Mouse (Mus musculus): ENCODE data around the gene Pdcd6. TPM values are rescaled to one million over a fixed set of nuclear protein-coding genes. Genes with fewer than 3 reads are reported as not detected.

Pdcd6 gene
- total and polyA plus RNA-seq, 3 experiments, result 40.7 to 170 (median 49.6) TPM

DNA sequence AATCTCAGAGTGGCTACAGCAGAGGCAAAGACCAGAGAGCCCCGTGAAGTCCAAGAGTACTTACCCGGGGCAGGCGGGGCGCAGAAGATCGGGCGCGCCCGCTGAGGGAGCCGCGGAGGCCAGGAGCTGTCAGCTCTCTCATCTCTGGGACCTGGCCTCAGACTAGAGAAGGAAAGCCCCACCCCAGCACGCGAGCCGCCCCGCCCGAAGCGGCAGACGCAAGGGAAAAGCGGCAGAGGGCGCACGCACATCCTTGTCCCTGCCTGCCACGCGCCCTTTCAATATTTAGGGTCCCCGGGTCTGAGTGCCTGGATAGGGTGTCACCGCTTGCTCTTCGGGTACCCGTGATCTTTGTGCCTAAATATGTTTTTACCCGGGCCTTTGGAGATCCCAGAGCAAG is 25.2 kb downstream of the Pdcd6 start, which contains the start of gene Ahrr:
Ahrr (minus strand) TSS at position 165 of the 400 bp plus-strand sequence.
- Histone ChIP-seq H3K9me3 (replicated peaks) (no peaks in the 10 kb centered on the region), H3K4me1 (ENCODE audit: insufficient read depth, low read depth, low read length) (no peaks in the 10 kb centered on the region), H3K27me3 (ENCODE audit: insufficient read depth, low read length) (no peaks in the 10 kb centered on the region), H3K36me3 (replicated peaks) (no peaks in the 10 kb centered on the region), H3K4me3 (ENCODE audit: low read depth, low read length) (no peak within 1 kb of the TSS)
- ATAC-seq (ENCODE audit: extremely low read depth, insufficient number of reproducible peaks, low FRiP score, poor library complexity, severe bottlenecking) (no peak), DNase-seq (ENCODE audit: low spot score) (no peak)
- TF ChIP-seq GATA1 (IDR thresholded peaks at IDR 0.05; ENCODE audit: borderline replicate concordance, low read length) (no peak), POLR2AphosphoS5 (IDR thresholded peaks at IDR 0.05; ENCODE audit: insufficient replicate concordance, low read depth, low read length) (no peak), GATA2 (IDR thresholded peaks at IDR 0.05; ENCODE audit: borderline replicate concordance, low read depth, low read length) (no peak), CTCF (IDR thresholded peaks at IDR 0.05; ENCODE audit: low read depth, low read length) (no peak), TAL1 (conservative IDR thresholded peaks at IDR 0.05; ENCODE audit: low read depth, low read length) (no peak)

DNA sequence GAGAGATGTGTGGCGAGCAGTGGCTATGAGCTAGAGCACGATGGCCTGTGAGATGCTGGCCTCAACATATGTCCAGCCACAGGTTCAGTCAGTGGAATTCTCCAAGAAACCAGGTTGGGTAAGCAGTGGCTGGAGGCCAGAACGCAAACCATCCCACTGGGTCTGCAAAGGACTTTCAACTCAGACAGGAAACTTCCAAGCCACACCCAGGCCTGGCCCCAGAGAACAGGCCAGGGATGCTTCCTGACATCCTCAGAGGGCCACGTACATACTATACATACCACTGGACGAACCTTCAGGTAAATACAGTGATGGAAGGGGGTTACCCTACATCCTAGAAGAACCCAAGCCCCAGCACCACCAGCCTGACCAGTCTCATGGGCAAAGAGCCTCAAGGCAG is 27.7 kb downstream of the Pdcd6 start:
- ATAC-seq (ENCODE audit: extremely low read depth, insufficient number of reproducible peaks, low FRiP score, poor library complexity, severe bottlenecking) (no peak), DNase-seq (ENCODE audit: low spot score) (no peak)
- Histone ChIP-seq H3K36me3 (replicated peaks) (no peaks in the 10 kb centered on the region), H3K4me1 (ENCODE audit: insufficient read depth, low read depth, low read length) (no peaks in the 10 kb centered on the region), H3K4me3 (ENCODE audit: low read depth, low read length) (no peak overlapping the region), H3K27me3 (ENCODE audit: insufficient read depth, low read length) (no peaks in the 10 kb centered on the region), H3K9me3 (replicated peaks) (no peaks in the 10 kb centered on the region)
- no peak for TF ChIP-seq GATA1 (IDR thresholded peaks at IDR 0.05; ENCODE audit: borderline replicate concordance, low read length)
- no peak for TF ChIP-seq GATA2 (IDR thresholded peaks at IDR 0.05; ENCODE audit: borderline replicate concordance, low read depth, low read length)
- TF ChIP-seq TAL1 (conservative IDR thresholded peaks at IDR 0.05; ENCODE audit: low read depth, low read length), result no peak
- TF ChIP-seq CTCF (IDR thresholded peaks at IDR 0.05; ENCODE audit: low read depth, low read length), result no peak
- TF ChIP-seq POLR2AphosphoS5 (IDR thresholded peaks at IDR 0.05; ENCODE audit: insufficient replicate concordance, low read depth, low read length), result no peak

DNA sequence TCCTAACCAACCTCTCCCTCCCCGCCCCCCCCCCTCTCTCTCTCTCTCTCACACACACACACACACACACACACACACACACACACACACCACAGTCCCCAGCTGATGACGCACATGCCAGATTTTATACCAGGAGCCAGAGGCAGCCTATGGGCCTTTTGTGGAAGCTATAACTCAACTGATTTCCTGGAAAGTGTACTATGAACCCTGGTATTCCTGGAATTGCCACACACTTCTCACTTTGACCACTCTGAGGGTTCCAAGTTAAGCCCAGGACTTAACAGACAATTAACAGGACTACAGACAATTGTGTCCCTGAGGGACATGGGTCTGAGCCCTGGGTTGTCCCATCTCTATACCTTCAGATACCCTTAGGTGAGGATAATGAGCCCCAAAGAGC is 35.1 kb downstream of the Pdcd6 start:
- ATAC-seq (ENCODE audit: extremely low read depth, insufficient number of reproducible peaks, low FRiP score, poor library complexity, severe bottlenecking), result no peak
- H3K36me3 ChIP-seq (replicated peaks), result no peaks in the 10 kb centered on the region

DNA sequence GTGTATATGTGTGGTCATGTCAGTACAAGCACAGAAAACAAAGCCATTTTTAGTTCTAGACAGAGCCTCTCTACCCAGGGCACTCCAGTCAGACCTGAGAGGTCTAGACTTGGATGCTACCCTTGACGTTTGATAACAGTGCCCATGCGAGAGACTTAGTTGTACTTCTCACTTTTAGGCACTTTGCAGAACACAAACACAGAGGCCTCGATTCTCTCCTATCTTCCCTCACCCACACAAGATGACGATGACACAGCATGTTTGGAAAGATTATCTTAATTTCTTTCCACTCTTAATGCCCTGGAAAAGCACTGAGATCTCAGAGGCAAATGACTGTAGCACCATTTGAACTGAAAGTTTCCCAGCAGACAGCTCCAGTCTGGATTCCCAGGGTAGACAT is 41.7 kb downstream of the Pdcd6 start:
- Histone ChIP-seq H3K27me3 (ENCODE audit: insufficient read depth, low read length) (0 out of 2 replicates have a peak, but pooled peaks cover 2% of the 10 kb centered on the region), H3K36me3 (replicated peaks) (no peaks in the 10 kb centered on the region), H3K4me3 (ENCODE audit: low read depth, low read length) (no peak overlapping the region), H3K4me1 (ENCODE audit: insufficient read depth, low read depth, low read length) (peaks cover 3% of the 10 kb centered on the region; the same call in 1 of the 2 replicates), H3K9me3 (replicated peaks) (no peaks in the 10 kb centered on the region)
- ATAC-seq (ENCODE audit: extremely low read depth, insufficient number of reproducible peaks, low FRiP score, poor library complexity, severe bottlenecking), result no peak
- no peak for TF ChIP-seq GATA2 (IDR thresholded peaks at IDR 0.05; ENCODE audit: borderline replicate concordance, low read depth, low read length)
- TF ChIP-seq GATA1 (IDR thresholded peaks at IDR 0.05; ENCODE audit: borderline replicate concordance, low read length), result no peak
- TF ChIP-seq POLR2AphosphoS5 (IDR thresholded peaks at IDR 0.05; ENCODE audit: insufficient replicate concordance, low read depth, low read length), result no peak
- no peak for TF ChIP-seq TAL1 (conservative IDR thresholded peaks at IDR 0.05; ENCODE audit: low read depth, low read length)
- no peak for TF ChIP-seq CTCF (IDR thresholded peaks at IDR 0.05; ENCODE audit: low read depth, low read length)
- no peak for DNase-seq (ENCODE audit: low spot score)

More for the DNA sequence above, 35.1 kb downstream of the Pdcd6 start:
- Histone ChIP-seq H3K4me3 (ENCODE audit: low read depth, low read length) (no peak overlapping the region), H3K4me1 (ENCODE audit: insufficient read depth, low read depth, low read length) (no peaks in the 10 kb centered on the region), H3K9me3 (replicated peaks) (no peaks in the 10 kb centered on the region), H3K27me3 (ENCODE audit: insufficient read depth, low read length) (no peaks in the 10 kb centered on the region)
- no peak for DNase-seq (ENCODE audit: low spot score)
- TF ChIP-seq CTCF (IDR thresholded peaks at IDR 0.05; ENCODE audit: low read depth, low read length), result no peak
- TF ChIP-seq POLR2AphosphoS5 (IDR thresholded peaks at IDR 0.05; ENCODE audit: insufficient replicate concordance, low read depth, low read length), result no peak
- no peak for TF ChIP-seq TAL1 (conservative IDR thresholded peaks at IDR 0.05; ENCODE audit: low read depth, low read length)
- TF ChIP-seq GATA1 (IDR thresholded peaks at IDR 0.05; ENCODE audit: borderline replicate concordance, low read length), result no peak

DNA sequence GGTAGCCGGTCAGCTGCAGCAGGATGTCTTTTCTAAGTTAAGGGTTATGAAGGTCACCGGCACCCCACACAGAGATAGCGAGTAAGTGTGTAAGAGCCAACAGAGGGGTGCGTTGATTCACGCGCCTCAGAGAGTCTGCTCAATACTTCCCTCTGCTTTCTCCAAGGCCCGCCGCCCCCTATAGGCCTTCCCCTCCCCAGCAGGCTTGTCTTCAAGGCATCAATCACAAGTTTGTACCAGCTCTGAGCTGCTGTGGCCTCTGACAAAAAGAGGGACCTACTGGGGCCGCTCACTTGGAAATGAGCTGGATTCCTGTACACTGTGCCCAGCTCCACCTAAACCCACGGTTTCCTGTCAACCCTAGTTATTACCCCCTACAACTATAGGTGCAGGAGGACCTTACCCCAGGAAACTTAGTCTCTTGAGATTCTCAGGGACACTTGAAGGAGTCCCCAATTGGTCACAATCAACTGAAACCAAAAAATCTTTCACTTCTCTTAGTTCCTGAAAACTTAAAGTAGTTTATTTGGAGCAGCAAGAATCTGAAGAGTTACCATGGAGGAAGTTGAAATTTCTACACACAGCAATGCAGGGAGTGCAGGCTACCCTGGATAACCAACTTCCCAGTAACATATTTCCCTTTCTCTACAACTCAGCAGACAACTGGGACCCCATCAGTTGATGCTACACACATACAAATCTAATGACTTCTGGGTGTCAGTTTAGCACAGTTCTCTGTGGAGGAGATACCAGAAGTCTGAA is 57.0 kb downstream of the Pdcd6 start:
- ATAC-seq (ENCODE audit: extremely low read depth, insufficient number of reproducible peaks, low FRiP score, poor library complexity, severe bottlenecking), result no peak
- H3K4me1 ChIP-seq (ENCODE audit: insufficient read depth, low read depth, low read length), result no peaks in the 10 kb centered on the region
- no peaks in the 10 kb centered on the region for H3K9me3 ChIP-seq (replicated peaks)
- H3K36me3 ChIP-seq (replicated peaks), result no peaks in the 10 kb centered on the region
- DNase-seq (ENCODE audit: low spot score), result no peak
- TF ChIP-seq TAL1 (conservative IDR thresholded peaks at IDR 0.05; ENCODE audit: low read depth, low read length) (no peak), GATA1 (IDR thresholded peaks at IDR 0.05; ENCODE audit: borderline replicate concordance, low read length) (no peak), POLR2AphosphoS5 (IDR thresholded peaks at IDR 0.05; ENCODE audit: insufficient replicate concordance, low read depth, low read length) (no peak), CTCF (IDR thresholded peaks at IDR 0.05; ENCODE audit: low read depth, low read length) (no peak), GATA2 (IDR thresholded peaks at IDR 0.05; ENCODE audit: borderline replicate concordance, low read depth, low read length) (no peak)
- H3K4me3 ChIP-seq (ENCODE audit: low read depth, low read length), result no peak overlapping the region
- H3K27me3 ChIP-seq (ENCODE audit: insufficient read depth, low read length), result peaks cover 5% of the 10 kb centered on the region; the same call in 1 of the 2 replicates

DNA sequence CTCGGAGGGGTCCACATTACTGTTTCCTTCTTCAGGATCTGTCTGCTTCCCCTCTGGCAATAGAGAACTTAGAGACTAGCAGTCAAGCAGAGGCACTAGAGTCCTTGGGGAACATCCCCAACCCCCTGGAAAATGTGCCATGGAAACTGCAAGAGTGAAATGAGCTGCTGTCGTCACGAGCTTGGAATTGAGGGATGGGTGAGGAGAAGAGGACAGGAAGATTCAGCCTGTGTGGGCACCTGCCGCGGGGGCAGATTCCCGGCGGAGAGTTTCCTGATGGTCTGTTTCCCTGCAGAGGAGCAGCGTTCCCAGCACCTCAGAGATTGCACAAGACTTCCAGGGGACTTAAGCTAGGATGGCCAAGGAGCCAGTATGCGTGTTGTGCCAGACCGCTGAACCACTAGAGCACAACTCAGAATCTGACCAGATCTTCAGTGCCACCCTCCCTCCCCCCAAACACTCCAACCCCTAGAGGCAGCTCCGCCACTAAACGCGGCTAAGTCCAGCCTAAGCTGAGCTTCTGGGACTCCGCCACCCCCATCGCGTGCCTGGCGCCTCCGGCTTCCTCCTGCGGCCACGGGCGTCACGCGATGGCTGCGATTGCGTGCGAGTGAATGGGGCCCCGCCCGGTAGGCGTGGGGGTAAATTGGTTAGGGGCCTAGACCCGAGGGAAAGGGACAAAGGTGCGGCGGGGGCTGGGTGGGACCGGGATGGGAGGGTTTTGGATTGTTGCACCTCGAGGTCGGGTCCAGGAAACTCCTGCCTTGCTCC is 57.7 kb downstream of the Pdcd6 start:
- Histone ChIP-seq H3K4me1 (ENCODE audit: insufficient read depth, low read depth, low read length) (no peaks in the 10 kb centered on the region), H3K4me3 (ENCODE audit: low read depth, low read length) (no peak overlapping the region), H3K27me3 (ENCODE audit: insufficient read depth, low read length) (peaks cover 5% of the 10 kb centered on the region; the same call in 1 of the 2 replicates), H3K9me3 (replicated peaks) (no peaks in the 10 kb centered on the region), H3K36me3 (replicated peaks) (no peaks in the 10 kb centered on the region)
- ATAC-seq (ENCODE audit: extremely low read depth, insufficient number of reproducible peaks, low FRiP score, poor library complexity, severe bottlenecking), result no peak
- DNase-seq (ENCODE audit: low spot score), result no peak
- TF ChIP-seq GATA1 (IDR thresholded peaks at IDR 0.05; ENCODE audit: borderline replicate concordance, low read length) (no peak), POLR2AphosphoS5 (IDR thresholded peaks at IDR 0.05; ENCODE audit: insufficient replicate concordance, low read depth, low read length) (no peak), TAL1 (conservative IDR thresholded peaks at IDR 0.05; ENCODE audit: low read depth, low read length) (no peak), CTCF (IDR thresholded peaks at IDR 0.05; ENCODE audit: low read depth, low read length) (no peak), GATA2 (IDR thresholded peaks at IDR 0.05; ENCODE audit: borderline replicate concordance, low read depth, low read length) (no peak)

Other genes with a start within 250 kb of the Pdcd6 start
- gene Slc9a3, start 196.1 kb downstream of the Pdcd6 start, total RNA-seq (2014; fragmentation: Nextera tagmentation), result not detected in 2 replicates
- gene Slc9a3, start 196.1 kb downstream of the Pdcd6 start, total RNA-seq (2017), result 0.06 and 0.11 TPM in 2 replicates
- gene Slc9a3, start 196.1 kb downstream of the Pdcd6 start, polyA plus RNA-seq (2012), result not detected in 2 replicates
- 34.3 and 39.1 TPM in 2 replicates for gene Exoc3, start 108.8 kb downstream of the Pdcd6 start, total RNA-seq (2014; fragmentation: Nextera tagmentation)
- 43.7 and 46.7 TPM in 2 replicates for gene Exoc3, start 108.8 kb downstream of the Pdcd6 start, total RNA-seq (2017)
- gene Exoc3, start 108.8 kb downstream of the Pdcd6 start, polyA plus RNA-seq (2012), result 7.9 and 26.6 TPM in 2 replicates
- not detected in 2 replicates for gene Ahrr, start 25.2 kb downstream of the Pdcd6 start, total RNA-seq (2014; fragmentation: Nextera tagmentation)
- 0.11 and 0.17 TPM in 2 replicates for gene Ahrr, start 25.2 kb downstream of the Pdcd6 start, total RNA-seq (2017)
- not detected in 2 replicates for gene Ahrr, start 25.2 kb downstream of the Pdcd6 start, polyA plus RNA-seq (2012)
- 126 and 132 TPM in 2 replicates for gene Sdha, start 32.7 kb upstream of the Pdcd6 start, total RNA-seq (2014; fragmentation: Nextera tagmentation)
- 219 and 260 TPM in 2 replicates for gene Sdha, start 32.7 kb upstream of the Pdcd6 start, total RNA-seq (2017)
- 45.0 and 58.9 TPM in 2 replicates for gene Sdha, start 32.7 kb upstream of the Pdcd6 start, polyA plus RNA-seq (2012)
- 81.4 and 83.9 TPM in 2 replicates for gene Ccdc127, start 32.7 kb upstream of the Pdcd6 start, total RNA-seq (2014; fragmentation: Nextera tagmentation)
- gene Ccdc127, start 32.7 kb upstream of the Pdcd6 start, total RNA-seq (2017), result 43.6 and 60.4 TPM in 2 replicates
- gene Ccdc127, start 32.7 kb upstream of the Pdcd6 start, polyA plus RNA-seq (2012), result 0.54 and 0.65 TPM in 2 replicates
- gene Lrrc14b, start 46.4 kb upstream of the Pdcd6 start, total RNA-seq (2014; fragmentation: Nextera tagmentation), result not detected in 2 replicates
- 0.17 TPM in 1 of 2 replicates, not detected in the other for gene Lrrc14b, start 46.4 kb upstream of the Pdcd6 start, total RNA-seq (2017)
- not detected in 2 replicates for gene Lrrc14b, start 46.4 kb upstream of the Pdcd6 start, polyA plus RNA-seq (2012)
- 0.15 and 0.53 TPM in 2 replicates for gene Zfp72, start 73.3 kb upstream of the Pdcd6 start, total RNA-seq (2014; fragmentation: Nextera tagmentation)
- 0.46 and 1.4 TPM in 2 replicates for gene Zfp72, start 73.3 kb upstream of the Pdcd6 start, total RNA-seq (2017)
- 0.02 and 0.04 TPM in 2 replicates for gene Zfp72, start 73.3 kb upstream of the Pdcd6 start, polyA plus RNA-seq (2012)
- gene Ftl1-ps1, start 82.1 kb upstream of the Pdcd6 start, total RNA-seq (2014; fragmentation: Nextera tagmentation), result 42.8 and 47.3 TPM in 2 replicates
- gene Ftl1-ps1, start 82.1 kb upstream of the Pdcd6 start, total RNA-seq (2017), result 88.3 and 102 TPM in 2 replicates
- gene Ftl1-ps1, start 82.1 kb upstream of the Pdcd6 start, polyA plus RNA-seq (2012), result 16.0 and 25.7 TPM in 2 replicates
- 16.8 and 22.9 TPM in 2 replicates for gene Zfp825, start 176.4 kb upstream of the Pdcd6 start, total RNA-seq (2014; fragmentation: Nextera tagmentation)
- gene Zfp825, start 176.4 kb upstream of the Pdcd6 start, total RNA-seq (2017), result 15.2 and 17.4 TPM in 2 replicates
- gene Zfp825, start 176.4 kb upstream of the Pdcd6 start, polyA plus RNA-seq (2012), result 0.42 and 0.48 TPM in 2 replicates